Mouse (Mus musculus): ENCODE data around the gene Gns. TPM values are rescaled to one million over a fixed set of nuclear protein-coding genes. Genes with fewer than 3 reads are reported as not detected.
"Not testable (repeated sequence)": the region's sequence is repeated elsewhere in the genome, so short reads cannot be mapped to it uniquely, and the experiment has no call there.

Gns gene
- polyA plus RNA-seq, 1 experiment from 2014 or later, result 31.6 TPM

DNA sequence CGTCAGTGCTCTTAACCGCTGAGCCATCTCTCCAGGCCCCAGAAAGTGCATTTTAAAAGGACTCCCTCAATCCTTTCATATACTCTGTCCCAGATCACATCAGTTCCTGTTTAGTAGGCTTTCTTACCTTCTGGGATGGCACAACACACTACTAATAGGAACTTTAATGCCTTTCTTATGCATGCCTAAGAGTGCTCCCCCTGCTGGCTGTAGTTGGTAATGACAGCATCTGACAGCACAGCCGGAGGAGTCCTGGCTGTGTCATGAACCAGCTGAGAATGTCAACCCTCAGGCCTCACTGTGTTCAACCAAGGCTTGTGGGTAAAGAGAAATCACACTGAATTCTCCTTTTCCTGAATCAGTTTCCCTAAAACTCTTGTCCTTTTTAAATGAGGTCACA is 30.3 kb upstream of the Gns start:
- Histone ChIP-seq H3K27me3 (replicated peaks; ENCODE audit: control insufficient read depth, insufficient read depth, low read length) (no peaks in the 10 kb centered on the region), H3K36me3 (ENCODE audit: control insufficient read depth, insufficient read depth, low read length) (no peaks in the 10 kb centered on the region), H3K4me2 (no peak overlapping the region), H3K4me1 (replicated peaks; ENCODE audit: control insufficient read depth, insufficient read depth, low read length) (no peaks in the 10 kb centered on the region), H3K4me3 (ENCODE audit: low read depth, low read length) (no peak overlapping the region), H3K9ac (ENCODE audit: low read depth, low read length) (no peak overlapping the region), H3K9me3 (ENCODE audit: control insufficient read depth, low read length) (no peaks in the 10 kb centered on the region), H3K27ac (ENCODE audit: low read depth, low read length) (no peak overlapping the region)
- 73% methylated on average over 3 of the region's 3 CpGs for WGBS
- ATAC-seq (replicated peaks; ENCODE audit: low FRiP score) (no peak), DNase-seq (ENCODE audit: low spot score) (no peak)

DNA sequence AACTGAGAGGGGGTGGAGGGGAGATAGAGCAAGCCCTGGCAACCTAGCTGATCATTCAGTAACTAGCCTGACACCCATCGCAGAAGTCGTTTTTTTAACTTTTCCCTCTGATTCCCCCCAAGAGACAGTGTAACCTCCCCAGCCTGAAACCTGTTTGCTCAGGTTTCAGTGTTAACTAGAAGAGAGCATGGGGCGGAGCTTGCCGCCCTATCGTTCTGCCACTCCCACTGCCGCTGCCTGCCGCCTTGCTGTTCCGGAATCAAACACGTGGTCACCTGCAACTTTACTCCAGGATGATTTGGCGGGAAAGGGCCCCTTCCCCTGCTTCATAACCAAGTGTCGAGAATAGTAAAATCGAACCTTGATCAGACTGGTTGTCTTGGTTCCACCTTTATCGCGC is 28.4 kb upstream of the Gns start:
- not testable (repeated sequence) for H3K4me3 ChIP-seq (ENCODE audit: low read depth, low read length); H3K27ac ChIP-seq (ENCODE audit: low read depth, low read length); H3K4me1 ChIP-seq (replicated peaks; ENCODE audit: control insufficient read depth, insufficient read depth, low read length); DNase-seq (ENCODE audit: low spot score); H3K36me3 ChIP-seq (ENCODE audit: control insufficient read depth, insufficient read depth, low read length); H3K9me3 ChIP-seq (ENCODE audit: control insufficient read depth, low read length); ATAC-seq (replicated peaks; ENCODE audit: low FRiP score); H3K9ac ChIP-seq (ENCODE audit: low read depth, low read length); H3K4me2 ChIP-seq; H3K27me3 ChIP-seq (replicated peaks; ENCODE audit: control insufficient read depth, insufficient read depth, low read length)
- WGBS, result 54% methylated on average over 14 of the region's 14 CpGs

DNA sequence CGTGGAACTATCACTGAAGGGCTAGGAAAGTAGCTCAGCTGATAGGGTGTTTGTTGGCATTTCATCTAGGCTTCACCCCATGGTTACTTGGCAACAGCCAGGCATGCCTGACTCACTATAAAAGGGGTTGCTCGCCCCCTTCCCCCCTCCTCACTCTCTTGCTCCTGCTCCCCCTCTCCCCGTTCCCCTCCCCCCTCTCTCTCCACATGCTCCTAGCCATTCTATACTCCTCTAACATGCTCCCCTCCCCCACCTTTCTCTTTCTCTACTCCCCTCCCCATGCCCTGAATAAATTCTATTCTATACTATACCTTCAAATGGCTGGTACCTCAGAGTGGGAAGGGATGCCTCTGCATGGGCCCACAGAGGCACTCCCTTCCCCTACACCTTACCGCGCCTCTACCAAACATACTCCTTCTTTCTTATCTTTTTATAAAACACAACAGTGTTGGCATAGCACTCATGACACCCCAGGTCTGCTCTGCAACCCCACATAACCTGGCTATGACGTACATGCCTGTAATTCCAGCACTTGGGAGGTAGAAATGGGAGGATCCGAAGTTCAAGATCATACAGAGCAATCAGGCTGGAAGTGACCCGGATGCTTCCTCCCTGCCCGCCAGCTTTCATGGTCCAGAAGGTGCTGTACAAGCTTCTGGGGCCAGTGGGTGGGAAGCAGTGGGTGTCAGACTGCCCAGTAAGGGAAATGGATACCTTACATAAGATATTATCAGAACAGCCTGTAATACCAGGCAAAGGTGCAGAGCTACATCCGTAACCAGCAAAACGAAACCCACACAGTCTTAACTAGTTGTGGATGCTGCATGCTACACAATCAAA is 23.9 kb upstream of the Gns start:
- H3K27ac ChIP-seq (ENCODE audit: low read depth, low read length), result no peak overlapping the region
- no peaks in the 10 kb centered on the region for H3K36me3 ChIP-seq (ENCODE audit: control insufficient read depth, insufficient read depth, low read length)
- no peaks in the 10 kb centered on the region for H3K9me3 ChIP-seq (ENCODE audit: control insufficient read depth, low read length)
- ATAC-seq (replicated peaks; ENCODE audit: low FRiP score), result no peak
- no peaks in the 10 kb centered on the region for H3K4me1 ChIP-seq (replicated peaks; ENCODE audit: control insufficient read depth, insufficient read depth, low read length)
- no peak overlapping the region for H3K9ac ChIP-seq (ENCODE audit: low read depth, low read length)
- H3K4me2 ChIP-seq, result no peak overlapping the region
- no peak overlapping the region for H3K4me3 ChIP-seq (ENCODE audit: low read depth, low read length)
- no peak for DNase-seq (ENCODE audit: low spot score)
- H3K27me3 ChIP-seq (replicated peaks; ENCODE audit: control insufficient read depth, insufficient read depth, low read length), result no peaks in the 10 kb centered on the region
- WGBS, result 74% methylated on average over 11 of the region's 11 CpGs

DNA sequence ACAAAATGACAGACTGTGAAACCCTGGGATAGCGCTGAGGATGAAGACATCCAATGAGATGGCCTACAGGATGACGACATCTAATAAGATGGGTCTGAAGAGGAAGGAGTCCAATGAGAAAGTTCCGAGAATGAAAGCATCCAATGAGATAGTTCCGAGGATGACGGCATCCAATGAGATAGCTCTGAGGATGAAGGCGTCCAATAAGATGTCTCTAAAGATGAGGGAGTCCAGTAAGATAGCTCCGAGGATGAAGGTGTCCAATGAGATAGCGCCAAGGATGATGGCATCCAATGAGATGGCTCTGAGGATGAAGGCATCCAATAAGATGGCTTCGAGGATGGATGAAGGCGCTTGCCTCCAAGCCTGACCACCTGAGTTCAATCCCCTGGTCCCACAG is 22.6 kb upstream of the Gns start:
- 90% methylated on average over 10 of the region's 10 CpGs for WGBS
- no peaks in the 10 kb centered on the region for H3K36me3 ChIP-seq (ENCODE audit: control insufficient read depth, insufficient read depth, low read length)
- H3K9ac ChIP-seq (ENCODE audit: low read depth, low read length), result no peak overlapping the region
- H3K27ac ChIP-seq (ENCODE audit: low read depth, low read length), result no peak overlapping the region
- no peaks in the 10 kb centered on the region for H3K4me1 ChIP-seq (replicated peaks; ENCODE audit: control insufficient read depth, insufficient read depth, low read length)
- no peak overlapping the region for H3K4me3 ChIP-seq (ENCODE audit: low read depth, low read length)
- ATAC-seq (replicated peaks; ENCODE audit: low FRiP score) (no peak), DNase-seq (ENCODE audit: low spot score) (no peak)
- H3K27me3 ChIP-seq (replicated peaks; ENCODE audit: control insufficient read depth, insufficient read depth, low read length), result no peaks in the 10 kb centered on the region
- H3K9me3 ChIP-seq (ENCODE audit: control insufficient read depth, low read length), result no peaks in the 10 kb centered on the region
- H3K4me2 ChIP-seq, result no peak overlapping the region

- Histone ChIP-seq H3K9ac (ENCODE audit: low read depth, low read length) (no peak overlapping the region), H3K4me3 (ENCODE audit: low read depth, low read length) (no peak overlapping the region), H3K4me2 (no peak overlapping the region), H3K9me3 (ENCODE audit: control insufficient read depth, low read length) (no peaks in the 10 kb centered on the region), H3K4me1 (replicated peaks; ENCODE audit: control insufficient read depth, insufficient read depth, low read length) (no peaks in the 10 kb centered on the region), H3K27ac (ENCODE audit: low read depth, low read length) (no peak overlapping the region), H3K36me3 (ENCODE audit: control insufficient read depth, insufficient read depth, low read length) (no peaks in the 10 kb centered on the region), H3K27me3 (replicated peaks; ENCODE audit: control insufficient read depth, insufficient read depth, low read length) (peaks cover 1% of the 10 kb centered on the region; the same call in 1 of the 2 replicates)
- WGBS, result 44% methylated on average over 6 of the region's 6 CpGs
- DNase-seq (ENCODE audit: low spot score) (no peak), ATAC-seq (replicated peaks; ENCODE audit: low FRiP score) (no peak)
These were observed 21.0 kb upstream of the Gns start for GRCm38 (mm10) chr10:121343867-121344266.

- Histone ChIP-seq H3K4me2 (no peak overlapping the region), H3K9me3 (ENCODE audit: control insufficient read depth, low read length) (no peaks in the 10 kb centered on the region; the same call in 1 of the 2 replicates), H3K36me3 (ENCODE audit: control insufficient read depth, insufficient read depth, low read length) (no peaks in the 10 kb centered on the region), H3K27ac (ENCODE audit: low read depth, low read length) (no peak overlapping the region), H3K4me1 (replicated peaks; ENCODE audit: control insufficient read depth, insufficient read depth, low read length) (peaks cover 12% of the 10 kb centered on the region), H3K27me3 (replicated peaks; ENCODE audit: control insufficient read depth, insufficient read depth, low read length) (peaks cover 36% of the 10 kb centered on the region), H3K9ac (ENCODE audit: low read depth, low read length) (no peak overlapping the region), H3K4me3 (ENCODE audit: low read depth, low read length) (no peak overlapping the region)
- 47% methylated on average over 5 of the region's 5 CpGs for WGBS
- DNase-seq (ENCODE audit: low spot score) (no peak), ATAC-seq (replicated peaks; ENCODE audit: low FRiP score) (no peak)
These were observed 15.6 kb upstream of the Gns start for GRCm38 (mm10) chr10:121349244-121349643.

- DNase-seq (ENCODE audit: low spot score) (peak; percentile 49), ATAC-seq (replicated peaks; ENCODE audit: low FRiP score) (0 out of 2 replicates have a peak, but pooled peaks have one; percentile 23)
- no peaks in the 10 kb centered on the region for H3K36me3 ChIP-seq (ENCODE audit: control insufficient read depth, insufficient read depth, low read length)
These were observed 14.4 kb upstream of the Gns start for GRCm38 (mm10) chr10:121350357-121351065.

DNA sequence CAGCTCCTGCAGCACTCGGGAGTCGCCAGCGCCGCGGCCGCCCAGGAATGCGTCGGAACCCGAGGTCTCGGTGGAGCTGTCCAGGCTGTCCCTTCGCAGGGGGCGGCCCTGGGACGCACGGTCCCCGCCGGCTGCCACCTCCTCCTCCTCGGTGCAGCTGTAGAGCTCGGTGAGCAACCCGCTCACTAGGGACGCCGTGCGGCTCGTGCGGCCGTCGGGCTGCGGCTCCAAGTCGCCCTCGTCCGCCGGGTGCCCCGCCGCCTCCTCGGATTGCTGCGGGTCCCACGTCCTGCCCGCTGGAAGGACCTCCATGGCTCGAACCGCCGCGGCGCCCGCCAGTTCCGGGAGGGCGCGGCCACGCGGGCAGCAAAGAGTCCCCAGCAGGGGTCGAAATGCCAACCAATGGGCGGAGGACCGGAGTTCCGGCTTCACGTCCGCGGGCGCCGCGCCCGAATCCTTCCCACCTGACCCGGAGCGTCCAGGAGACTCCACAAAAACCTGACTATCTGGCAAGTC is 13.8 kb upstream of the Gns start, which contains the start of gene Tbc1d30:
Gene Tbc1d30, minus strand, starts transcription at position 213 of the 516 bp plus-strand sequence.
- peak within 1 kb of the TSS; percentile 37; the same call in 1 of the 2 replicates for H3K9ac ChIP-seq (ENCODE audit: low read depth, low read length)
- H3K36me3 ChIP-seq (ENCODE audit: control insufficient read depth, insufficient read depth, low read length), result no peaks in the 10 kb centered on the region
- peak within 1 kb of the TSS; percentile 64 for H3K4me3 ChIP-seq (ENCODE audit: low read depth, low read length)
- peak within 1 kb of the TSS; percentile 96 for H3K4me2 ChIP-seq
- H3K9me3 ChIP-seq (ENCODE audit: control insufficient read depth, low read length), result no peaks in the 10 kb centered on the region; the same call in 1 of the 2 replicates
- H3K27ac ChIP-seq (ENCODE audit: low read depth, low read length), result no peak within 1 kb of the TSS
- peak; percentile 64 for ATAC-seq (replicated peaks; ENCODE audit: low FRiP score)
- peak; percentile 59 for DNase-seq (ENCODE audit: low spot score)
- H3K4me1 ChIP-seq (replicated peaks; ENCODE audit: control insufficient read depth, insufficient read depth, low read length), result peaks cover 12% of the 10 kb centered on the region
- under 1% methylated on average over 56 of the region's 61 CpGs for WGBS
- H3K27me3 ChIP-seq (replicated peaks; ENCODE audit: control insufficient read depth, insufficient read depth, low read length), result peaks cover 36% of the 10 kb centered on the region

More at GRCm38 (mm10) chr10:121350357-121351065, 14.4 kb upstream of the Gns start:
- Histone ChIP-seq H3K4me2 (peak overlapping the region; percentile 96), H3K27me3 (replicated peaks; ENCODE audit: control insufficient read depth, insufficient read depth, low read length) (peaks cover 36% of the 10 kb centered on the region), H3K9me3 (ENCODE audit: control insufficient read depth, low read length) (no peaks in the 10 kb centered on the region; the same call in 1 of the 2 replicates), H3K9ac (ENCODE audit: low read depth, low read length) (no peak overlapping the region), H3K4me1 (replicated peaks; ENCODE audit: control insufficient read depth, insufficient read depth, low read length) (peaks cover 12% of the 10 kb centered on the region), H3K4me3 (ENCODE audit: low read depth, low read length) (peak overlapping the region; percentile 64), H3K27ac (ENCODE audit: low read depth, low read length) (no peak overlapping the region)
- WGBS, result 3% methylated on average over 34 of the region's 35 CpGs
